Mouse (Mus musculus) heart, adult 9 months (tissue): ENCODE measurements around the gene Igf2bp2.
A peak's percentile ranks its signal among the peaks of the same experiment; 100 is the strongest.

Source experiments
- DNase-seq, 2 experiments: peaks; one replicate each; pipeline ENCODE4 v3.0.0; 2022; ENCODE audit warnings: low spot score in 2 of 2

Igf2bp2 gene

GRCm38 (mm10) chr16:22162512-22163455 is at the start of gene Igf2bp2:
Gene Igf2bp2, minus strand, starts transcription at chr16:22163299.
- peak; percentile 20 to 35 for DNase-seq

DNA sequence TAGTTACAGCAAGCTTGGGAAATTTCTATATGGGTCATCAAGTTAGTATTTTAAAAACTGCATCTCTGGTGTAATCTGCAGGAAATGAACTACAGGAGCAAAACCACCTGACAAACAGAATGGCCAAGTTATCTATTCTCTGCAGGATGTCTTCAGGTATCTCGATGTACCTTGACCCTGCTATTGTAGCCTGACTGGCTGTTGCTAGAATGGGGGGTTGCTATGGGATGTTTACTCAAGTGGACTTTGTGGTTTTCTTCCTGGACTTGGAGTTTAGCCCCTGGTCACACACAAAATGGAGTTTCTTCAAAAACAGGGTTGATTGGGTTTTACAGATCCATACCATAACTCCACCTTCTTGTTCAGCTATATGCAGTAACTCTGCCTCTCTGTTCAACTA is 40.4 kb upstream of the Igf2bp2 start:
- DNase-seq = no peak

DNA sequence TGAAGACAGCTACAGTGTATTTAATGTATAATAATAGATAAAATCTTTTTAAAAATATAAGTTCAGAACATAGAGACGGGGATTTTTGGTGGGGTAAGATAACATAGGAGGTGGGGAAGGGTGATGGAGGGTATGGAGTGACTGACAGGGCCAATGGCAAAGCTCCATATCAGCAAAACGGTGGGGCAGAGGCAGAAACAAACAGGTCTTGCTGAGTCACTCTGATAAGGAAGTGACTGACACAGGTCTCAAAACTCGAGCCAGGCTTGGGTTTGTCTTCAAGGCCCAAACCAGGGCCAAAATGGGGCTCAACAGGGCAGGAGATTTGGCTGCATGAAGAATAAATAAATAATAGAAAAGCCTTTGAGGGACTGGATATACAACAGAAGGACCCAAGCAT is 38.8 kb upstream of the Igf2bp2 start:
- no peak for DNase-seq

DNA sequence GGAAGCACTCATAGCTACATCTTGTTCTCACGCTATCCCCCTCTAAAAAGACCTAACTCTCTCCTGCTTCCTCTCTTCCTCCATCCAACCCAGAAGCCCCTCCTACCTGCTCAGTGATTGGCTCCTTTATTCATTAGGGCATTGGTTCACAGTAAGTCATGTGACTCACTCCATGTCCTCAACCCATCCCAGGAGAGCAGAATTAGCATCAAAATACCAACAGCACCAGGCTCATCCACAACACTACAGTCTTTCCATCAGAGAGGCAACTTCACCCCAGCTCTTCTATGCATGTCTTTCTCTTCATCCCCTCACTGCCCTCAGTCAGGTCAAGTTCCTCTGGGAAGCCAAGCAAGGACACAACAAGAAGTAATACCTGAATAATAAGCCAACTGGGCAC is 37.4 kb upstream of the Igf2bp2 start:
- DNase-seq = no peak

DNA sequence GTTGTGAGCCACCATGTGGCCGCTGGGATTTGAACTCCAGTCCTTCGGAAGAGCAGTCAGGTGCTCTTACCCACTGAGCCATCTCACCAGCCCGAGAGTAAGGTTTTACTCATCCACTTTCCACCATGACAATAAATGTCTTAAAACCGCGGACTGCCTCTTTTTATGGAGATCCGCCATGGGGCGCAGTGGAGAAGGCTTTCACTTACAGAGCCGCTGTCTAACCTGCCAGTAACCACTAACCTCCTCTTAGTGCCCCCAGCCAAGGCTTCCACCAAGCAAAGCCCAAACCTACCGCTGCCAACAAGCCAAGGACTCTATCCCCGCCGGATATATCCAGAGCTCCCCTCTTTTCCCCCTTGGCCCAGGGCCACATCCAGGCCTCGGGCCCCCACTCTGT is 24.3 kb upstream of the Igf2bp2 start:
- DNase-seq = no peak

GRCm38 (mm10) chr16:22185411-22185810 is 22.3 kb upstream of the Igf2bp2 start:
- no peak for DNase-seq

GRCm38 (mm10) chr16:22184113-22184512 is 21.0 kb upstream of the Igf2bp2 start:
- DNase-seq = no peak

DNA sequence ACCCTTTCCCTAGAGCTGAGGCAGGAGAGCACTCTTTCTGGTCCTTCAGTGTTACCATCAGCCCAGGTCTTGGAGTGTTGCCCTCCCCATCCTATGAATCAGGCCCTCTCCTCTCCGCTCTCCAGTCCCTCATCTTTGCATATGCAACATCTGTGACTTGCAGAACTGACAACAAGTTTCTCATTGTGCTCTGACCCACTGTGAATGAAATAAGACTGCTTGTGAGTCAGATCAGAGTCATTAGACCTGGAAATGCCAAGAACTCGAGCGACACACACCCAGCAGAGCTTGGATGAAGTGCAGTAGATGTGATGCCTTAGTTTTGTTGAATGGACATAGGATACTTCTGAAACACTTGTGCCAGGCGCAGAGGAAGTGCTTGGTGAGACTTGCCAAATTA is 19.2 kb upstream of the Igf2bp2 start:
- no peak for DNase-seq

DNA sequence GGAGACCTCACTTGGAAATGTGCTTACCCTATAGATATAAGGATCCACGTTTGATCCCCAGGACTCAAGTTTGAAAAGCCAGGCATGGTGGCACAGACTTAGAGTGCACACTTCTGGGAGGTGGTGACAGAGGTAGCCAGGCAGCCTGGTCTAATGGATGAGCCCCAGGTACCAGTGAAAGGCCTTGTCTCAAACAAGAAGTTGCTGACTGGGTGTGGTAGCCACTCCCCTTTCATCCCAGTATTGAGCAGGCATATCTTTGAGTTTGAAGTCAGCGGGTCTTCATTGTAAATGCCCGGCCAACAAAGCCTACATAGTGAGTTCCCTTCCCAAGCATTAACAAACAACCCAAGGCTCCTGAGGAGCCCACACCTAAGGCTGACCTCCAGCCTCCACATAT is 15.7 kb upstream of the Igf2bp2 start:
- no peak for DNase-seq

DNA sequence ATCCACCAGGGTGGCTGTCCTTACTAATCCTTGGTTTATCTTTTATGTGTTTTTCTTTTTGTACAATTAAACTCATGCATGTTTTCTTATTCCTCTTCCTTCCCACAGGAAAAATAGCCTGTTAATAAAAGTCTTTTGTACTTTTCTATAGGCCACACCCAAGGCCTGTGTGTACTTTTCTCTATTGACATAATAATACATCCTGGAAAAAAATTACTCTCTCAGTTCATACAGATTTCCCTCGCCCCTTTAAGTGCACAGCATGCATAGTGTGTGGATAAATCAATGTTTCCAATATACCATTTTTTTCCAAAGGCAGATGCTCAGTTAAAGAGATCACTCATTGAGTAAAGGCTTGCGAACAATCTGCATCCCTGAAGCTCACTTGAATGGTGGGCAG is 14.9 kb upstream of the Igf2bp2 start:
- DNase-seq = no peak

DNA sequence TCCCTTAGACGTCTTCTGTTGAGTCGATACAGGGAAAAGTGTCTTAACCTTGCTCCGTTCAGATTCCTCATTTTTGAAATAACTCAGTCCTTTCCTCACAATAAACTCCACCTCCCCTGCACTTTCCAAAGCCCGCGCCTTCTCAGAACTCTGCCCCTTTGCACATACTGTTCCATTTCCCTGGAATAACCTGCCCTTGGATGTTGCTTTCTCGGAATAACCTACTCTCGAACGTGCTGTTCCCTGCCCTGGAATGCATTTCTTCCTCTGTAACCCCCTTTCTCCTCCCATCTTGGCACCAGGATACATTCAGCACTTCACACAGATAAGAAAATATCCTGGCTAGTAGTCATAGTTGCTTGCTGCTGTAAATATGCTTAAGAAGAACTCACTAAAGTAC is 5.6 kb upstream of the Igf2bp2 start:
- DNase-seq = peak; percentile 20 to 28

DNA sequence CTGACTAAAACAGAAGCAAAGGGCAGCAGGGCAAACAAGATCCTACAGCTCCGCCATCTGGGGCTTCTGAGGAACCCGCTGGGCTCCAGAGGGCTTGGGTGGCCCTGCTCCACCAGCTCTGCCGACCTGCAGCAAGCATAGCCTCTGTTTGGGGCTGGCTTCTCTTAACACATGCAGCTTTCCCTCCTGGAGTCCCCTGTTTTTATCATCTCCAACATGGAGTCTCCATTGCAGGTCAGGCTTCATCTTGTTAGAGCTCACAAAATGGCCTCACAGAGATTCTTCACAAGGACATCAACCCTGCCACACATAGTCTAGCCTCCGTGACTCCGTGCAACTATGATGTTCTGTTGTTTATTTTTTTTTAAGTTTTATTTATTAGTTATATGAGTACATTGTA is 2.5 kb upstream of the Igf2bp2 start:
- no peak for DNase-seq

GRCm38 (mm10) chr16:22164446-22164845 is 1.3 kb upstream of the Igf2bp2 start:
- no peak for DNase-seq

GRCm38 (mm10) chr16:22163456-22163851 is 355 bp upstream of the Igf2bp2 start:
- DNase-seq = peak in 1 of 2 experiments; percentile 5

DNA sequence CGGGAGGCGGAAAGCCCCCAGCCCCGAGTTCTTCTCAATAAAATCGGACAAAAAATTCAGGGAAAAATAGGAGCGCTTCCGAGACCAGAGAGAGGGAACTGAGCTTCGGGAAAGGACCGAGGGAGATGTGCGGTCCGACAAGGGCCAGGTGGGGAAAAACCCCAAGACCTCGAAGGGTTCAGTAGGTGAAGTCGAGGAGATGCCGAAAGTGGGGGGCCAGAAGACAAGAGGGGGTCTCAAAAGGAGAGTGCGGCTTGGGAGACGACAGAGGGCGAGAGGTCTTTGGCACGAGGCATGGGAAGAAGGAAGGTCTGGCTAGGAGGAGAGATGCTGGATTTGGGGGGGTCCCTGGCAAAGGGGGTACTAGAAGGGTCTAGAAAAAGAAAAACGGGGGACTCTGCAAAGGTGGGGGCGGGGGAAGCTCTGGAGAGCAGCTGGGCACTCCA is 1.0 kb downstream of the Igf2bp2 start:
- DNase-seq = no peak

- no peak for DNase-seq
These were observed 1.6 kb downstream of the Igf2bp2 start for GRCm38 (mm10) chr16:22161351-22162065.

- DNase-seq = no peak
These were observed 2.5 kb downstream of the Igf2bp2 start for GRCm38 (mm10) chr16:22160386-22161145.

GRCm38 (mm10) chr16:22152941-22153444 is 10.1 kb downstream of the Igf2bp2 start:
- no peak for DNase-seq

- no peak for DNase-seq
These were observed 11.3 kb downstream of the Igf2bp2 start for GRCm38 (mm10) chr16:22151706-22152315.

GRCm38 (mm10) chr16:22150421-22150820 is 12.7 kb downstream of the Igf2bp2 start:
- DNase-seq = no peak

- DNase-seq = no peak
These were observed 13.3 kb downstream of the Igf2bp2 start for GRCm38 (mm10) chr16:22149659-22150345.
